Mouse (Mus musculus) small intestine, adult 2 months (tissue): ENCODE measurements around the gene Rere.

Experiments
- CTCF ChIP-seq: fragments of 200-500 bp; IDR thresholded peaks from 2 replicates; pipeline ENCODE4 v1.5.1; 2012; ENCODE audit warnings: low read depth, mild to moderate bottlenecking, control low read depth, inconsistent platforms, low read length, moderate library complexity, mixed read lengths; ENCODE audit not compliant: insufficient replicate concordance, insufficient read length; ENCODE audit errors: extremely low read depth
- POLR2A ChIP-seq: fragments of 200-500 bp; IDR thresholded peaks from 2 replicates; pipeline ENCODE4 v1.6.1; 2012; ENCODE audit warnings: low read depth, mild to moderate bottlenecking, control low read depth, inconsistent platforms, low read length, moderate library complexity

GRCm38 (mm10) chr4:150528846-150529245 lies 247.4 kb downstream of the Rere start:
- no peak for TF ChIP-seq POLR2A
- no peak for TF ChIP-seq CTCF
